Mouse (Mus musculus) lung, embryonic 14.5 days (tissue): ENCODE measurements at regions not wholly inside any gene's neighbourhood (a gene's known extent, or its start where the extent isn't known, plus 50 kb on each side); places are given as distances from the start of the nearest gene placed in this dataset.

ENCODE experiments used
- ATAC-seq: fragments of 200-750 bp; cut with Nextera tagmentation; 2 replicates; pipeline ENCODE4 v1.8.0; 2017; ENCODE audit warnings: mild to moderate bottlenecking, moderate TSS enrichment, moderate library complexity; ENCODE audit not compliant: insufficient read depth
- DNase-seq: peaks from one replicate; pipeline ENCODE4 v3.0.0-alpha.2; 2015
- H3K27ac ChIP-seq: fragments of 300-500 bp; sonication (generic); 2 replicates; pipeline ENCODE4 v1.5.1; 2014; ENCODE audit warnings: low read depth, mild to moderate bottlenecking, moderate library complexity
- H3K27me3 ChIP-seq: fragments of 300-500 bp; sonication (generic); 2 replicates; pipeline ENCODE4 v1.6.1; 2014; ENCODE audit warnings: low read length, control low read depth; ENCODE audit not compliant: insufficient read depth
- H3K36me3 ChIP-seq: fragments of 300-500 bp; sonication (generic); 2 replicates; pipeline ENCODE4 v1.6.1; 2014; ENCODE audit warnings: control low read depth; ENCODE audit not compliant: insufficient read depth
- H3K4me1 ChIP-seq: fragments of 300-500 bp; sonication (generic); 2 replicates; pipeline ENCODE4 v1.6.1; 2014; ENCODE audit warnings: antibody characterized with exemption, control low read depth; ENCODE audit not compliant: insufficient read depth
- H3K4me2 ChIP-seq: fragments of 300-500 bp; sonication (generic); 2 replicates; pipeline ENCODE4 v1.6.1; 2014; ENCODE audit warnings: mild to moderate bottlenecking
- H3K4me3 ChIP-seq: fragments of 300-500 bp; sonication (generic); 2 replicates; pipeline ENCODE4 v1.5.1; 2014; ENCODE audit warnings: low read depth, low read length
- H3K9ac ChIP-seq: fragments of 300-500 bp; sonication (generic); 2 replicates; pipeline ENCODE4 v1.6.1; 2014
- H3K9me3 ChIP-seq: fragments of 300-500 bp; sonication (generic); 2 replicates; pipeline ENCODE4 v1.6.1; 2016; ENCODE audit warnings: low read depth, low read length, control low read depth
- CTCF ChIP-seq: IDR thresholded peaks from 2 replicates; pipeline ENCODE4 v1.5.1; 2016; ENCODE audit warnings: antibody characterized with exemption, low read depth
- WGBS: fragments of 180-500 bp; shearing (Covaris S2); extraction: QIAGEN DNeasy Blood & Tissue Kit; methylation state at CpG from one replicate; pipeline ENCODE4 v1.1.7; 2014; 5-methylcytosine and 5-hydroxymethylcytosine counted together

DNA sequence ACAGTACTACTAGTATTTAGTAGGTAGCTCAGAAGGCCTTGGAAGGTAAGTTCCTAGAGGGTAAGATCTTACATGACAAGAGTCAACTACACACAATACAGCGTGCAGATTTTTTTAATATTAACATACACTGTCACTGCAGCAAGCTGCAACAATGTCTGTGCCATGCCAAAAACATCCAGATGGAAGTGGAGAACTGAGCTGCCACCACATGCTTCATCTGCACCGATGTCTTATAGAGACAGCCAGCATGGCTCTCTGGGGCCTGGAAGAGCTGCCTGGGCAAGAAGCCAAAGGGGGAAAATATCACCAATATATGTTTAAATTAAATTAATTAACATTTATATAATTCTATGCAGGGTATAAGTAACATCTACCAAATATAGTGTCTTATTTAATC is 795.3 kb downstream of the Cypt12 start:
- TF ChIP-seq CTCF, result no peak
- no peaks in the 10 kb centered on the region for H3K36me3 ChIP-seq
- no peaks in the 10 kb centered on the region for H3K4me1 ChIP-seq
- H3K4me3 ChIP-seq, result no peak overlapping the region
- 56% methylated on average over 2 of the region's 2 CpGs for WGBS
- no peak overlapping the region for H3K4me2 ChIP-seq
- H3K9me3 ChIP-seq, result no peaks in the 10 kb centered on the region
- no peaks in the 10 kb centered on the region for H3K27me3 ChIP-seq
- no peak overlapping the region for H3K27ac ChIP-seq
- peak; percentile 65; the same call in 1 of the 2 replicates for ATAC-seq
- peak; percentile 22 for DNase-seq
- no peak overlapping the region for H3K9ac ChIP-seq

DNA sequence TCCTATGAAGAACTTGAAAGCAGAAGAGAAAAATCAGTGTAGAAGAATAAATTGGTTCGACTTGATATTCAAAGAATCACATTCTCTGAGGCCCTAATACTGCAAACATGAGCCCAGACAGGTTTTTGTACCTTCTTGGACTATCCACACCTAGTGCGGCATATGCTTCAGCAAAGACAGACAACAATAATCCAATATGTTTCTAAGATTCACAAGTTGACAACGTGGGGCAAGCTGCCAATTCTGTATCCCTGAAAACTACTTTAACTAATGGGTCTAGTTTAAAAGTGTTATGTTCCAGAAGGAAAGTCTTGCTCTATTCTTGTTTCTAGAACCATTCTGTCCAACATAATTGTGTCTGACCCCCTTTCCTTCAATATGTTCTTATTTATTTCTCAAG is 796.0 kb downstream of the Cypt12 start:
- Histone ChIP-seq H3K4me1 (no peaks in the 10 kb centered on the region), H3K4me2 (no peak overlapping the region), H3K9ac (no peak overlapping the region), H3K4me3 (no peak overlapping the region), H3K9me3 (no peaks in the 10 kb centered on the region), H3K36me3 (no peaks in the 10 kb centered on the region), H3K27ac (no peak overlapping the region), H3K27me3 (no peaks in the 10 kb centered on the region)
- no peak for ATAC-seq
- WGBS, result 72% methylated on average over 3 of the region's 3 CpGs
- no peak for TF ChIP-seq CTCF
- no peak for DNase-seq

DNA sequence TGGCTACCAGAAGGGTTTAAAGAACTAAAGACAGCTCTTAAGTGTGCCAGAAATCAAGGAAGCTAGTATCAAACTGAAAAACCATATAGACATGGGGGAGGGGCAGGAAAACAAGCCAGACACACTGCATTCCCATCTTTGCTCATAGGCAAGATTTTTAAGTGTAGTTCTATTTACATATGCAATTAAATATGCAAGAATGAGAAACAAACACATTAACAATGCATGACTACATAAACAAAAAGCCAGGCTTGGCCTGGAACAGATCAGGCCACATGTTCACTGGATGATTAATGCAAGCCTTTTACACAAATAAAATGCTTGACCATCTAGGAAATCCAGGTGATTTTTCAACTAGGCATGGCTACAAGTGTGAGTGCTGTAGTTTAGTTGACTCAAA is 798.0 kb downstream of the Cypt12 start:
- Histone ChIP-seq H3K9ac (no peak overlapping the region), H3K27me3 (no peaks in the 10 kb centered on the region), H3K27ac (no peak overlapping the region), H3K4me1 (no peaks in the 10 kb centered on the region), H3K36me3 (no peaks in the 10 kb centered on the region), H3K4me3 (no peak overlapping the region), H3K9me3 (no peaks in the 10 kb centered on the region), H3K4me2 (no peak overlapping the region)
- no peak for ATAC-seq
- TF ChIP-seq CTCF, result no peak
- DNase-seq, result no peak

DNA sequence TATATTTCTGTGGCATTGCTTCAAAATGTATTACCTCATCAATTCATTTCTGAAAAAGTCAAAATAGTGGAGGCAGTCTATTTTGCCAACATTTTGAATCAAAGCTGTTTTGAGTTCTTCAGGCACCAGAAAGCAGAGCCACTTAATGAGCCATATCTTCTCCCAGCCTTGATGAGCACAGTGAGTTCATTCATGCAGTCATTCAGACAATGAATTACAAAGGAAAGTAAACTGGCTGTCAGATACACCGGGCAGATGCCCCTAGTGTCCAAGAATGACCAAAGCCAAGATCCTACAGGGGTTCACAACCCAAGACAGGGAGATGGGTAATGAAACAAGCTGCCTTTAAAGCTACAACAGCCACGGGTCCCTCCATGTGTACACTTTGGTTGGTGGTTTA is 798.7 kb downstream of the Cypt12 start:
- Histone ChIP-seq H3K36me3 (no peaks in the 10 kb centered on the region), H3K9me3 (no peaks in the 10 kb centered on the region), H3K27ac (no peak overlapping the region), H3K4me2 (no peak overlapping the region), H3K4me1 (no peaks in the 10 kb centered on the region), H3K27me3 (no peaks in the 10 kb centered on the region), H3K9ac (no peak overlapping the region), H3K4me3 (no peak overlapping the region)
- WGBS, result 59% methylated on average over 2 of the region's 2 CpGs
- ATAC-seq (no peak), DNase-seq (no peak)
- TF ChIP-seq CTCF, result no peak

DNA sequence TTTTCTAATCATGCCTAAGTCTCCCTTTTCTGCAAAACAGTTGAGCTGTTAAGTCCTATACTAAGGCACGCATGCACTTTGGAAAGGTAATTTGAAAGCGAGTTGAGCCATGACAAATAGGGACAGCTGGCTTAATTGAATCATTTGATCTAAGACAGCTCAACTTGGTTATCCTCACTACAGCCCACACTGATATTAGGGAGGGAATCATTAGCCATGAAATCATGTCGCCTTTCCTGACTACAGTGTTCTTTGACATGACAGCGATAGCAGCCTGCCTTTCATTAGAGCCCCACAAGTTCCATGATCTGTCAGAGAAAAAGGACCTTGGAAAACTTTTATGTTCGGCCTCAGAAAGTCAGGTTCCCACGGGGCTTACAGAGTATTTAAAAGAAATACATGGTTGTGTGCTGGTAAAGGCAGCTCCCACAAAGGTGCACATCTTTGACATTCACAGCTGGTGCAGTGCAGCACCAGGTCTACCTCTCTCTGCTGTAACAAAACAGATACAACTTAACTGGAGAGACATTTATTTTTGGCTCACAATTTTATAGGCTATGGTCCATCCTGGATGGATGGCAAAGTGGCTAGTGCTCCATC is 803.5 kb downstream of the Cypt12 start:
- no peak overlapping the region for H3K9ac ChIP-seq
- WGBS, result 78% methylated on average over 6 of the region's 6 CpGs

DNA sequence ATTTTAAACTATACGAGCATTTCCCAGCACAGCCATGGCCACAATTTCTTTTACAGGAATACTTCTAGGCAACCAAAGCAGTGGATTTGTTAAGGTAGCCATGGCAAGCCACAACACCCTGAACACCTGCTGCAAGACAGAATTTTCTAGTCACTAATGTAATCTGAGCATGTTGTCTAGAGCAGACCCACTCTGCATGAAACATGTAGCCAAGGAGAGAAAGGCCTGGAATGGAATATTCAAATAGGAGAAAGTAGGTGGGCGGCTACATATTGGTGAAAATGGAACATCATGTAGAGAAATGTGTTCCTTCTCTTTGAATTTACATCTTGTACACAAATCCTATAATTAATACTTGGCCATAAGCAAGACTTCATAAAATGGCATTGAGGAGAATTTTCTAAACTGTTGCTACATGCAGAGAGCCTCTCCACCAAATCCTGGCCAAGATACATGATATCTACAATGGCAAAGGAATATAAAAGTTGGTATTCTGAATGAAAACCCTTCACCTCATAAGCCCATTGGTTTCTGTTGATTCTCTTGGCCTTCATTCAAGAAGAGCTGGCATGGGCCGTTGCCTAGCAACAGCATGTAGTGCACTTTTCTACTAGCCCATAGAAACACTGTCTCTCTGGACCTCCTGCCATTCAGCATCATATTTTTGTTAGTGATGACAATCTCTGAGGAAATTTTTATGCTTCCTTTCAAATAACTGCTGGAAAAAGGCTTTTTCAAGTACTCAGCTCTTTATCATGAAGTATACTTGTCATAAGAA is 816.3 kb downstream of the Cypt12 start:
- H3K27me3 ChIP-seq, result no peaks in the 10 kb centered on the region
- no peak overlapping the region for H3K4me3 ChIP-seq
- WGBS, result 89% methylated on average over 3 of the region's 3 CpGs
- H3K36me3 ChIP-seq, result no peaks in the 10 kb centered on the region
- H3K9ac ChIP-seq, result no peak overlapping the region
- no peak for TF ChIP-seq CTCF
- H3K4me2 ChIP-seq, result no peak overlapping the region
- DNase-seq, result peak; percentile 55
- no peaks in the 10 kb centered on the region for H3K4me1 ChIP-seq
- H3K9me3 ChIP-seq, result no peaks in the 10 kb centered on the region
- no peak for ATAC-seq
- no peak overlapping the region for H3K27ac ChIP-seq

More for the DNA sequence above, 803.5 kb downstream of the Cypt12 start:
- DNase-seq (no peak), ATAC-seq (no peak)
- Histone ChIP-seq H3K4me1 (no peaks in the 10 kb centered on the region), H3K36me3 (no peaks in the 10 kb centered on the region), H3K27ac (no peak overlapping the region), H3K27me3 (no peaks in the 10 kb centered on the region), H3K4me3 (no peak overlapping the region), H3K4me2 (no peak overlapping the region), H3K9me3 (no peaks in the 10 kb centered on the region)
- no peak for TF ChIP-seq CTCF

DNA sequence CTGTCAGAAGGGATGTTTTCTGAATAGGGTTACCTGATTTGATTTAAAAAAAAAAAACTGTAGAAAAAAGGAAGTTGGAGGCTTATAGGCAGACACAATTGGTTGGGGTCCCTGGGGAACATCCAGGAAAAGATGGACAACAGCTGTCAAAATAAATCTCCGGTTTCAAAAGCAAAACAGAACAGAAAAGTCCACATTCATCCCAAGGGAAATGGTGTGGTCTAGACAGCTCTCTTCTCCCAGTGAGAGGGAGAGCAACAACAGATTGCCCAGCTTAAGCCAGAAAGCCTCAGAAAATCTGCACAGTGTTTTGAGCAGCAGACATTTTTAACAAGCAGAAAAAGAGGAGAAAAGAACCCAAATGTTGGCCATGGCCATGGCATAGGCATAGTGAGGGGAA is 830.3 kb downstream of the Cypt12 start:
- Histone ChIP-seq H3K27me3 (no peaks in the 10 kb centered on the region), H3K4me3 (no peak overlapping the region)
- no peak for ATAC-seq

More for the DNA sequence above, 830.3 kb downstream of the Cypt12 start:
- no peaks in the 10 kb centered on the region for H3K36me3 ChIP-seq
- WGBS, result 60% methylated on average over 1 of the region's 1 CpGs
- H3K9ac ChIP-seq, result no peak overlapping the region
- H3K4me2 ChIP-seq, result no peak overlapping the region
- no peaks in the 10 kb centered on the region for H3K4me1 ChIP-seq
- no peaks in the 10 kb centered on the region for H3K9me3 ChIP-seq
- no peak for DNase-seq
- no peak for TF ChIP-seq CTCF
- H3K27ac ChIP-seq, result no peak overlapping the region
